Mouse (Mus musculus): ENCODE data around the gene Slc38a6.

GRCm38 (mm10) chr12:73366581-73366980 is 80.0 kb downstream of the Slc38a6 start:
- no peak for TF ChIP-seq CTCF (IDR thresholded peaks at IDR 0.05; ENCODE audit: borderline replicate concordance, insufficient read depth, low read length)
- TF ChIP-seq POLR2A (IDR thresholded peaks at IDR 0.05; ENCODE audit: low read depth, low read length), result no peak

Measured in embryonic fibroblast, embryonic 13.5 days (primary cell).